Mouse (Mus musculus) retina, postnatal 7 days (tissue): ENCODE results near the gene Nxf1.
"Not testable (repeated sequence)": the region's sequence is repeated elsewhere in the genome, so short reads cannot be mapped to it uniquely, and the experiment has no call there.

Experiments
- DNase-seq: peaks from one replicate; pipeline ENCODE4 v3.0.0-alpha.2; 2012; ENCODE audit warnings: low read depth, low spot score

The Nxf1 gene

DNA sequence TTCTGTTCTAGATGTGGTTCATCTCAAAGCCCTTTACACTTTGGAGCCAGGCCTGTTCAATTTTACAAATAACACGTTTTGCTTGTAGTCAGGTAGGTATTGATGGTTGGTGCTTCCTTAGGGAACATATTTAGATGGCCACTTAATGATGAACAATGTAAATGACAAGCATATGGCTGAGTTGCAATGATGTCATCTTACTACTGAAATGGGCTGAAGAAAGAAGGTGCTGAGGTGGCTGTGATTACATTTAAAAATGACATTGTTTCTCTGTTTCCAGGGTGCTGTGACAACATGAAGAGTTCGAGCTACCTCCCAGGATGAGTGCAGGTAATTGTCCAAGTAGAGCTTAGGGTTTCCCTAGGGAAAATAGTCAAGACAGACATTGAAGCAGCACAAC, 32.5 kb upstream of the Nxf1 start:
- no peak for DNase-seq

DNA sequence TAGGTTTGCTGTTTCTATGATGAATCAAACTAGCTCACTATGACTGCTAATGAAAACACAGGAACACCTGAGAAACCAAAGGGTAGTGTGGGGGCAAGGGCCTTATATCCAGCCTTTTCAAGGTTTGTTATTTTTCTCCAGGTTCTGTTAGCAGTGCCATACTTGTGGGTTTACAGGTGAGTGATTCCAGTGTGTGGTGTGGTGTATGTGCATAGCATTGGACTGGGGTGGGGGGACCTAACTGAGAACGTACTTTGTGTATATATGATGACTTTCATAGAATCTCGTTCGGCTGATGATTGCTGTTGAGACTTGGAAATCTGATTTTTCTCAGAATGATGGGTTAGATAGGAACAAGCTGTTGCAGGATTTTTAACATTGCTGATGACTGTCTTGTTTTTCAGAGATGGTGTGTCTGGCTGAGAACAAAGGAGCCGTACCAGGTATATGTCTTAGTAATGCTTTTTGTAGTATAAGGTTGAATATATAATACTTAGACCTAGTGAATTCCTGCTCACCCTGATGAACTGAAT, 31.7 kb upstream of the Nxf1 start:
- DNase-seq: no peak

DNA sequence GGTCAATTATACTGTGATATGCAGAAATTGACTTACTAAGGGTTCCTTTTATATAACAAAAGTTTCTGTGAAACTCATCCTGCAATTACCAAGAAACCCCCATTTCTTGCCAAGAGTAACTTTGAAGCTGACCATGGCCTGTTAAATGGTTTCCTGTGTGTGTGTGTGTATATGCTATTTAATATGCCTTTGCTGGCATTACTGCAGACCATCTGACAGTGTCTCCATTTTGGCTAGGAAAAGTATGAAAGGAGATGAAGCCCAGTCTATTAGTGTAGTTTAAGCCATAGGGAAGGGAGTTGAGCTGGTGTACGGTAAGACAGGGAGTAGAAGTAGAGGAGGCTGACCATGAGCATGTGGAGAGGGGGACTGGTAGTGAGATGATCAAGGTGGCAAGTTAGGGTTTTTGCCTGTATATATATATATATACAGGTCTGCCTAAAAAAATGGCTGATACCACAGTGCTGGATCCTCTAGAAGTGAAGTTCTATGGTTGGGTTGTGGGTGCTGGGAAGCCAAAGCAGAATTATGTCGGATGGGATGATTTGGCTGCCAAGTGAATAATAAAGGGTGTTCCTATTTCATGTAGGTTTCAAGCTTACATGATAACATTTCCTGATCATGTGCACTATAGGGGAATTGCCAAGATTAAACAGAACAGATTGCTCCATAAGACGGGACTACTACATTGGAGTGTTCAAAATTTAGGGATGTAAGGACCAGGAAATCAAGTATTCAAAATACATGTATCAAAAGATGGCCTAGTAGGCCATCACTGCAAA, 30.1 kb upstream of the Nxf1 start:
- no peak for DNase-seq

GRCm38 (mm10) chr19:8727495-8728114, 29.3 kb upstream of the Nxf1 start:
- no peak for DNase-seq

GRCm38 (mm10) chr19:8728335-8729099, 28.4 kb upstream of the Nxf1 start:
- DNase-seq: not testable (repeated sequence)

- DNase-seq: no peak
Measured at GRCm38 (mm10) chr19:8734334-8734733, 22.5 kb upstream of the Nxf1 start.

DNA sequence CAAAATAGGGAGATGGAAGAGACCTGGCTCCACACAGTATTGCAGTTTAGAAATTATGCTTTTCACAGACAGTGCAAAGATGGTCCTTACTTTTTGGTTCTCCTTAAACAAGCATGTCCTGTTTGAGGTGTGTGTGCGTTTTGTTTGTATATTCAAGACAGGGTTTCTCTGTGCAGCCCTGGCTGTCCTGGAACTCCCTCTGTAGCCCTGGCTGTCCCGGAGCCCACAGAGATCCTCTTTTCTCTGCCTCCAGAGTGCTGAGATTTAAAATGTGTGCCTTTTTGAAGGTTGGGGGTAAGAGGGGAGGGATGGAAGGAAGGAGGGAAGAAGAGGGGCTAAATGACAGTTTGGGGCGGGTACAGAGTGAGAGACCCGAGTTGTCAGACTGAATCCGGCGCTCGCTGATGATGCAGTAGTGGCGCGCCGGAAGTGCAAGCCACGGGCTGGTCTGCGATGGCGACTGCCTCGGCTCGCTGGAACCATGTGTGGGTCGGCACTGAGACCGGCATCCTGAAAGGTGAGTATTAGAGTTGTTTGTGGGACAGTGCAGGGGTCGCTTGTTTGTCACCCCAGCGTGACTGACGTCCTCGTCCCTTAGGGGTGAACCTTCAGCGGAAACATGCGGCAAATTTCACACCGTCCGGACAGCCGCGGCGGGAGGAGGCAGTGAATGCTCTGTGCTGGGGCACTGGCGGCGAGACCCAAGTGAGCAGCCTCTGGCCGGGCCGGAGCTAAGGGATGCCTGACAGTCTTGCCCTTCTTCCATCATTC, 21.3 kb upstream of the Nxf1 start, which contains the start of gene Wdr74:
TSS of gene Wdr74 (plus strand) at position 439 of the 771 bp plus-strand sequence.
- DNase-seq: peak; percentile 88

GRCm38 (mm10) chr19:8736160-8736467, 20.8 kb upstream of the Nxf1 start:
- no peak for DNase-seq

GRCm38 (mm10) chr19:8738911-8739310, 18.0 kb upstream of the Nxf1 start:
- DNase-seq: no peak

GRCm38 (mm10) chr19:8739646-8740045, 17.2 kb upstream of the Nxf1 start:
- no peak for DNase-seq

GRCm38 (mm10) chr19:8740603-8741002, 16.3 kb upstream of the Nxf1 start, which contains the start of gene 1700092M07Rik:
1700092M07Rik (plus strand) TSS chr19:8740718.
- no peak for DNase-seq

DNA sequence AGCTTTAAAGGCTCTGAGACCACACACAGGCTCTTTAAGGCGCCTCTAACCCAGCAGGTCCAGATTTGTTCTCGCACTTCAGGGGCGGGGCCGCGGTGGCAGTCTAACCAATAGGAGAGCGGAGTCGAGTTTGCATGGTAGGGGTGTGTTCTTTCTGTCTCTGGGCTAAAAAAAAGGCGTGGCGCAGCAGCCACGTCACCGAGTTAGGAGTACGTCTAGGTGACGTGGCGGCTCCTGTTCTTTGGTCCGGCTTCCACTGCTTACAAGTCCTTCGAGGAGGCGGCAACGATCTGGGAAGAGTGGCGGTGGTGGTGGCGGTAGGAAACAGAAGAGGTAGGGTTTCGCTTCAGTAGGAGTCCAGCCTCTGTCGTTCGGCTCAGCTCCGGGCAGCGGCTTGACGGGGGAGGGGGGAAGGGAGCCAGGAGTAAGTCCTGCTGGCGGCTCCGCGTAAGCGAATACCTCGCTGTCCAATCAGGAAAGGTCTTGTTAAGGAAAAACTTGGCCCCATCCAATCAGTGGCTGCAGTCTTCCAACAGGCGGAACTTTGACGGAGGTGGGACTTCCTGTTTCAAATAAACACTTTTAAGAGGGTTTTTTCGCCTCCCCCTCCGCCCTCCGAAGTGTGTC, 15.5 kb upstream of the Nxf1 start, which contains the start of gene Stx5a:
TSS of gene Stx5a (plus strand) at position 171 of the 627 bp plus-strand sequence.
- DNase-seq: peak; percentile 92

- no peak for DNase-seq
Measured at GRCm38 (mm10) chr19:8742176-8742575, 14.7 kb upstream of the Nxf1 start.

- no peak for DNase-seq
Measured at GRCm38 (mm10) chr19:8745382-8745781, 11.5 kb upstream of the Nxf1 start.

DNA sequence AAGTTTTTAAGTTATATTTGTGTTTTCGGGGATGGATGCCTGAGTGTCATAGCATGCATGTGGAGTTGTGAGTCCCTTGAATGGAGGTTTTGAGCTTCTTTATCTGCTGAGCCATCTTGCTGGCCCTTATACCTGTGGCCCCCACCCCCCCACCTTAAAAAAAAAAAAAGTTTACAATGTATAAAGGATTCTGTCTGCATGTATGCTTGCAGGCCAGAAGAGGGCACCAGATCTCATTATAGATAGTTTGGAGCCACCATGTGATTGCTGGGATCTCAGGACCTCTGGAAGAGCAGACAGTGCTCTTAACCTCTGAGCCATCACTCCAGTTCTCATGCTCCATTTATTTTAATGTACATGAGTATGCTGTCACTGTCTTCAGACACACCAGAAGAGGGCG, 9.5 kb upstream of the Nxf1 start:
- DNase-seq: no peak

- no peak for DNase-seq
Measured at GRCm38 (mm10) chr19:8755652-8756051, 1.2 kb upstream of the Nxf1 start.

DNA sequence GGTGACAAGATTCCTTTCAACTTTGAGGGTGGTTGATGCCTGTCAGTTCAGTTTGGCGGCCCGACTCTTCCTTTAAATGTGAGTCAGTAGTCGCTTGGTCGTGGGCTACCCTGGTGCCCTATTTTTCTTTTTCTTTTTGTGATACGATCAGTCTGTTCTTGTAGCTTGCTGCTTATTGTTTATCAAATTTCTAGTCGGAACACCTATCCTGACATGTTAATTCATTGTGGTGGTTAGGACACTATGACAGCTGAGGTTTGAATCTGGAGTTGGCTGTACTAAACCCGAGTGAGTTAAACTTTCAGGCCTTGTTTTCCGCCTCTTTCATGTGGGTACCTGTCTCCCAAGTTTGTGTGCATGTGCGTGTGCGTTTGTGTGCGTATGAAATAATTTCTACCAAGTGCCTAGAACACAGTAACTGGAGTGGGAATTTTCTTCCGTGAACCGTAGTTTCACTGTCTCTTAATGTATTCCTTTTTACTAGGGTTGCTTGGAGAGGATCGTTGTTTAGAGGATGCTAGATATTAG, 662 bp downstream of the Nxf1 start:
- DNase-seq: no peak

- no peak for DNase-seq
Measured at GRCm38 (mm10) chr19:8758899-8759298, 2.0 kb downstream of the Nxf1 start.

DNA sequence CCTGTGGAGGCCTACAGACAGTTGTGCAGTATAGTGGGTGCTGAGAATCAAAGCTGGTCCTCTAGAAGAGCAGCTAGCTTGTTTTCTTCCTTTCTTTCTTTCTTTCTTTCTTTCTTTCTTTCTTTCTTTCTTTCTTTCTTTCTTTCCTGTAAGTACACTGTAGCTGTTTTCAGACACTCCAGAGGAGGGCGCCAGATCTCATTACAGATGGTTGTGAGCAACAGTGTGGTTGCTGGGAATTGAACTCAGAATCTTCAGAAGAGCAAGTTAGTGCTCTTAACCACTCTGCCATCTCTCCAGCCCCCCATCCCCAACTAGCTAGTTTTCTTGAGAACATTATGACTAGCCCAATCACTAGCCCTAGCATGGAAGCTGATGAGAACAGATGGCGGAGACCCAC, 3.9 kb downstream of the Nxf1 start:
- DNase-seq: no peak

GRCm38 (mm10) chr19:8763276-8763675, 6.4 kb downstream of the Nxf1 start:
- no peak for DNase-seq

GRCm38 (mm10) chr19:8765562-8765961, 8.7 kb downstream of the Nxf1 start:
- DNase-seq: no peak
